Mouse (Mus musculus): ENCODE data around the gene Rasgrf2.

- no peak for TF ChIP-seq CTCF (IDR thresholded peaks at IDR 0.05; ENCODE audit: control insufficient read depth, insufficient read depth, low read length)
- no peak for TF ChIP-seq POLR2A (IDR thresholded peaks at IDR 0.05; ENCODE audit: borderline replicate concordance, control insufficient read depth, low read depth, low read length)
These were observed 78.5 kb downstream of the Rasgrf2 start for GRCm38 (mm10) chr13:92053001-92053400.

All from bone marrow, adult 2 months (tissue).